7 mouse cellular contexts compared by ENCODE assay signal in genomic region chr7:67759629-67759995, GRCm38 (mm10). TPM values are rescaled to one million over a fixed set of nuclear protein-coding genes. Genes with fewer than 3 reads are reported as not detected.
A peak's percentile ranks its signal among the peaks of the same experiment; 100 is the strongest.
DNase-seq lines count a peak whose midpoint lies in the region; ATAC-seq lines count a peak whose summit lies in the region.

TSS of gene Synm (minus strand) at chr7:67759742.

- DNase-seq in adrenal gland, postnatal 14 days = peak; percentile 98
- peak; percentile 95 for DNase-seq in embryonic facial prominence, embryonic 10.5 days (ENCODE audit: low spot score)
- DNase-seq in heart, adult 18-20 months = peak; percentile 94 to 97
- peak; percentile 83 to 90 for DNase-seq in kidney, adult 8-10 months
- peak; percentile 52 to 75 for DNase-seq in spleen, postnatal 10 days (ENCODE audit: low spot score in 2 of 2)

- peak; percentile 67 for ATAC-seq in limb, embryonic 12.5 days (ENCODE audit: insufficient number of reproducible peaks, insufficient read depth, low FRiP score, low TSS enrichment, low read depth)
- peak; percentile 93 for ATAC-seq in midbrain, embryonic 15.5 days (replicated peaks)

- peaks cover 51% of the 10 kb centered on the region for H3K27me3 ChIP-seq in embryonic facial prominence, embryonic 10.5 days (replicated peaks; ENCODE audit: low read depth, poor library complexity, severe bottlenecking)
- peaks cover 57% of the 10 kb centered on the region for H3K27me3 ChIP-seq in limb, embryonic 12.5 days
- peaks cover 20% of the 10 kb centered on the region for H3K27me3 ChIP-seq in midbrain, embryonic 15.5 days (replicated peaks)

- peak within 1 kb of the TSS; percentile 65 for H3K27ac ChIP-seq in embryonic facial prominence, embryonic 10.5 days (replicated peaks)
- H3K27ac ChIP-seq in limb, embryonic 12.5 days = 0 out of 2 replicates have a peak within 1 kb of the TSS, but pooled peaks have one; percentile 29
- peak within 1 kb of the TSS; percentile 74 for H3K27ac ChIP-seq in midbrain, embryonic 15.5 days

- WGBS in embryonic facial prominence, embryonic 10.5 days = under 1% methylated on average over 37 of the region's 37 CpGs
- under 1% methylated on average over 37 of the region's 37 CpGs for WGBS in limb, embryonic 12.5 days
- under 1% methylated on average over 36 of the region's 37 CpGs for WGBS in midbrain, embryonic 15.5 days

- no peaks in the 10 kb centered on the region for H3K9me3 ChIP-seq in embryonic facial prominence, embryonic 10.5 days
- no peaks in the 10 kb centered on the region for H3K9me3 ChIP-seq in limb, embryonic 12.5 days
- no peaks in the 10 kb centered on the region for H3K9me3 ChIP-seq in midbrain, embryonic 15.5 days

- no peaks in the 10 kb centered on the region for H3K36me3 ChIP-seq in embryonic facial prominence, embryonic 10.5 days (replicated peaks)
- no peaks in the 10 kb centered on the region for H3K36me3 ChIP-seq in limb, embryonic 12.5 days
- no peaks in the 10 kb centered on the region for H3K36me3 ChIP-seq in midbrain, embryonic 15.5 days (replicated peaks)

- peak within 1 kb of the TSS; percentile 59 for H3K9ac ChIP-seq in limb, embryonic 12.5 days (replicated peaks)
- H3K9ac ChIP-seq in midbrain, embryonic 15.5 days = peak within 1 kb of the TSS; percentile 49

- peaks cover 28% of the 10 kb centered on the region for H3K4me1 ChIP-seq in embryonic facial prominence, embryonic 10.5 days
- H3K4me1 ChIP-seq in limb, embryonic 12.5 days (replicated peaks) = peaks cover 13% of the 10 kb centered on the region
- peaks cover 15% of the 10 kb centered on the region for H3K4me1 ChIP-seq in midbrain, embryonic 15.5 days

- peak within 1 kb of the TSS; percentile 74 for H3K4me3 ChIP-seq in embryonic facial prominence, embryonic 10.5 days
- H3K4me3 ChIP-seq in limb, embryonic 12.5 days (replicated peaks) = peak within 1 kb of the TSS; percentile 60
- H3K4me3 ChIP-seq in midbrain, embryonic 15.5 days = peak within 1 kb of the TSS; percentile 79

- peak within 1 kb of the TSS; percentile 99 for H3K4me2 ChIP-seq in limb, embryonic 12.5 days
- H3K4me2 ChIP-seq in midbrain, embryonic 15.5 days = peak within 1 kb of the TSS; percentile 89

RNA-seq across cellular contexts. Expression of gene Synm, which starts in this region (rescaled TPM):
- 8.9 and 10.2 TPM in 2 replicates for total RNA-seq in adrenal gland, postnatal 14 days (2021)
- 2.1 and 2.9 TPM in 2 replicates for polyA plus RNA-seq in embryonic facial prominence, embryonic 10.5 days (2016; fragmentation: Nextera tagmentation; extraction: Ambion mirVana)
- total RNA-seq in heart, adult 18-20 months (2021) = 10 to 100 TPM in 1 of 2 experiments, 1 to 10 TPM in 1; 9.6 to 10.6 TPM
- polyA plus RNA-seq in limb, embryonic 12.5 days (2016; fragmentation: Nextera tagmentation; extraction: Ambion mirVana) = 0.46 and 0.65 TPM in 2 replicates
- 4.6 and 5.0 TPM in 2 replicates for polyA plus RNA-seq in midbrain, embryonic 15.5 days (2015; fragmentation: Nextera tagmentation; extraction: Ambion mirVana)

Comparison
In these comparisons a context has a peak if more than half of its experiments do, and no peak if none do; other contexts are left out.
1. Peak in every context shown above with its lines: DNase-seq, ATAC-seq, H3K4me3 ChIP-seq and H3K27ac ChIP-seq.
2. Peak in ATAC-seq, H3K4me3 ChIP-seq, H3K27ac ChIP-seq, H3K9ac ChIP-seq and H3K4me2 ChIP-seq in limb, embryonic 12.5 days; RNA of the gene not detected or under 1 TPM.